Mouse (Mus musculus) heart, adult 2 months (tissue): ENCODE data around the gene Klk13. TPM values are rescaled to one million over a fixed set of nuclear protein-coding genes. Genes with fewer than 3 reads are reported as not detected.

Experiments used
- DNase-seq, 2 experiments: peaks; one replicate each; pipeline ENCODE4 v3.0.0; 2021
- H3K27ac ChIP-seq: fragments of 200-600 bp; 2 replicates; pipeline ENCODE4 v1.8.1; 2022
- H3K27me3 ChIP-seq: fragments of 200-500 bp; 2 replicates; pipeline ENCODE4 v1.6.1; 2012; ENCODE audit warnings: mild to moderate bottlenecking, low read length, inconsistent platforms, mixed read lengths; ENCODE audit not compliant: control insufficient read depth, insufficient read depth
- H3K36me3 ChIP-seq: fragments of 200-500 bp; 2 replicates; pipeline ENCODE4 v1.6.1; 2012; ENCODE audit warnings: low read length, inconsistent platforms; ENCODE audit not compliant: control insufficient read depth, insufficient read depth
- H3K4me1 ChIP-seq: fragments of 200-500 bp; 2 replicates; pipeline ENCODE4 v1.6.1; 2011; ENCODE audit warnings: low read length; ENCODE audit not compliant: control insufficient read depth, insufficient read depth
- H3K4me3 ChIP-seq: fragments of 200-600 bp; 2 replicates; pipeline ENCODE4 v1.8.1; 2022
- H3K79me2 ChIP-seq: fragments of 200-500 bp; replicated peaks from 2 replicates; pipeline ENCODE4 v1.6.1; 2012; ENCODE audit warnings: mild to moderate bottlenecking, inconsistent platforms, low read length, moderate library complexity, mixed read lengths; ENCODE audit not compliant: control insufficient read depth, insufficient read depth
- H3K9ac ChIP-seq: fragments of 200-500 bp; 2 replicates; pipeline ENCODE4 v1.6.1; 2012; ENCODE audit warnings: low read depth, mild to moderate bottlenecking, control low read depth, inconsistent platforms, low read length, mixed read lengths
- CTCF ChIP-seq: fragments of 200-600 bp; IDR thresholded peaks from 2 replicates; pipeline ENCODE4 v1.8.1; 2022; ENCODE audit warnings: antibody characterized with exemption, mild to moderate bottlenecking, moderate library complexity
- EP300 ChIP-seq: fragments of 200-500 bp; IDR thresholded peaks from 2 replicates; pipeline ENCODE4 v1.6.1; 2011; ENCODE audit warnings: low read depth, low read length, control low read depth; ENCODE audit not compliant: insufficient read depth
- POLR2A ChIP-seq: fragments of 200-500 bp; IDR thresholded peaks from 2 replicates; pipeline ENCODE4 v1.6.1; 2011; ENCODE audit warnings: mild to moderate bottlenecking, low read depth, low read length, control low read depth; ENCODE audit not compliant: insufficient read depth
- WGBS: fragments of 180-500 bp; shearing (Covaris S2); methylation state at CpG from one replicate; pipeline ENCODE4 v1.1.7; 2018; 5-methylcytosine and 5-hydroxymethylcytosine counted together
- intact Hi-C: fragments of 180-260 bp; cut with DNase I; formaldehyde crosslinking; loops from one replicate; pipeline ENCODE4 v1.15.1; 2025
- polyA plus RNA-seq: library from polyadenylated mRNA; depleted of rRNA; stranded (reverse); fragments of >200 nt; gene quantifications from 2 replicates; pipeline ENCODE4 v1.2.3, GENCODE M21; 2012; rRNA removed
- total RNA-seq, 2 experiments: library from RNA; stranded (reverse); gene quantifications; 2 replicates each; pipeline ENCODE4 v1.2.3; 2021

The Klk13 gene
- total and polyA plus RNA-seq, 3 experiments: 0.18 TPM; not detected in 2

DNA sequence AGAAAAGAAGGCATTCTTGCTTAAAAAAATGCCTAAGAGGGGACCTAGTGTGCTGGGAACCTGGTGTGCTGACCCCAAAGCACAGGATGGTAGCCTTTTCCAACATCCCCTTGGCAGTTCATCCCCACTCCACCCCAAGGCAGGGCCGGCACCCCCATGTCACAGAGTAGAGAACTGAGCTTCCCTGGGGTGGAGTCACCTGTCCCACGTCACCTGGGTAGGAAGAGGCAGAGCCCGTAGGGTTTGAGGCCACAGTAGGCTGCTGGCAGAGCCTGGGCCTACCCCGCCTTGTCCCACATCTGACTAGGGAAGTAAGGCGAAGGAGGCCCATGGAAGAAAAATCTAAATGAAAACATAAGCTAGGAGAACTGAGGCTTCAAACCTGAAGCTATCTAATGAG, 62.0 kb downstream of the Klk13 start, which contains the start of gene Klk11:
Gene Klk11 (plus strand): TSS at position 241 of the 400 bp plus-strand sequence.
- no peak within 1 kb of the TSS for H3K27ac ChIP-seq
- H3K4me3 ChIP-seq: no peak within 1 kb of the TSS
- no peak within 1 kb of the TSS for H3K9ac ChIP-seq
- WGBS: 92% methylated on average over 5 of the region's 5 CpGs
- no peak for DNase-seq
- H3K27me3 ChIP-seq: no peaks in the 10 kb centered on the region
- no peaks in the 10 kb centered on the region for H3K79me2 ChIP-seq
- H3K36me3 ChIP-seq: no peaks in the 10 kb centered on the region
- TF ChIP-seq EP300 (no peak), POLR2A (no peak), CTCF (no peak)
- H3K4me1 ChIP-seq: no peaks in the 10 kb centered on the region
- intact Hi-C loops: no loop called here

- Histone ChIP-seq H3K79me2 (no peaks in the 10 kb centered on the region), H3K27ac (no peak overlapping the region), H3K9ac (no peak overlapping the region), H3K4me1 (no peaks in the 10 kb centered on the region), H3K27me3 (no peaks in the 10 kb centered on the region), H3K36me3 (no peaks in the 10 kb centered on the region), H3K4me3 (no peak overlapping the region)
- peak in 1 of 2 experiments; percentile 1 for DNase-seq
- intact Hi-C loops: no loop called here
- TF ChIP-seq CTCF (no peak), POLR2A (no peak), EP300 (no peak)
- WGBS: 72% methylated on average over 6 of the region's 6 CpGs
Observed at GRCm38 (mm10) chr7:43774802-43775201, 62.4 kb downstream of the Klk13 start.

GRCm38 (mm10) chr7:43775311-43776057, 63.1 kb downstream of the Klk13 start:
- no peak overlapping the region for H3K27ac ChIP-seq
- intact Hi-C loops: no loop called here
- no peaks in the 10 kb centered on the region for H3K27me3 ChIP-seq
- 0 out of 2 replicates have a peak, but pooled peaks cover 2% of the 10 kb centered on the region for H3K4me1 ChIP-seq
- no peaks in the 10 kb centered on the region for H3K36me3 ChIP-seq
- H3K9ac ChIP-seq: no peak overlapping the region
- H3K4me3 ChIP-seq: no peak overlapping the region
- 60% methylated on average over 7 of the region's 7 CpGs for WGBS
- peak in 1 of 2 experiments; percentile 1 for DNase-seq
- no peaks in the 10 kb centered on the region for H3K79me2 ChIP-seq
- no peak for TF ChIP-seq EP300
- no peak for TF ChIP-seq CTCF
- TF ChIP-seq POLR2A: no peak

GRCm38 (mm10) chr7:43776506-43776905, 64.1 kb downstream of the Klk13 start:
- Histone ChIP-seq H3K4me3 (no peak overlapping the region), H3K36me3 (no peaks in the 10 kb centered on the region), H3K79me2 (no peaks in the 10 kb centered on the region), H3K27ac (no peak overlapping the region), H3K9ac (no peak overlapping the region), H3K27me3 (no peaks in the 10 kb centered on the region), H3K4me1 (0 out of 2 replicates have a peak, but pooled peaks cover 2% of the 10 kb centered on the region)
- no peak for TF ChIP-seq CTCF
- intact Hi-C loops: no loop called here
- WGBS: 85% methylated on average over 5 of the region's 5 CpGs
- peak in 1 of 2 experiments; percentile 0 for DNase-seq

Other genes with a start within 250 kb of the Klk13 start
- gene Vsig10l, start 249.4 kb upstream of the Klk13 start, total RNA-seq: 1 to 10 TPM; 1.0 to 1.1 TPM
- gene Vsig10l, start 249.4 kb upstream of the Klk13 start, polyA plus RNA-seq: 3.0 TPM in 2 replicates
- gene Iglon5, start 222.5 kb upstream of the Klk13 start, total RNA-seq: under 1 TPM; 0.14 to 0.16 TPM
- gene Iglon5, start 222.5 kb upstream of the Klk13 start, polyA plus RNA-seq: 0.56 and 0.78 TPM in 2 replicates
- gene 4931406B18Rik, start 206.6 kb upstream of the Klk13 start, total RNA-seq: not detected
- gene 4931406B18Rik, start 206.6 kb upstream of the Klk13 start, polyA plus RNA-seq: not detected in 2 replicates
- 1 to 10 TPM; 2.4 to 3.5 TPM for gene Cd33, start 168.1 kb upstream of the Klk13 start, total RNA-seq
- 7.6 and 7.9 TPM in 2 replicates for gene Cd33, start 168.1 kb upstream of the Klk13 start, polyA plus RNA-seq
- under 1 TPM; 0.86 to 0.93 TPM for gene Zfp658, start 150.3 kb upstream of the Klk13 start, total RNA-seq
- 0.70 and 1.0 TPM in 2 replicates for gene Zfp658, start 150.3 kb upstream of the Klk13 start, polyA plus RNA-seq
- 1 to 10 TPM; 3.8 to 5.9 TPM for gene Zfp719, start 133.0 kb upstream of the Klk13 start, total RNA-seq
- 1.4 and 3.3 TPM in 2 replicates for gene Zfp719, start 133.0 kb upstream of the Klk13 start, polyA plus RNA-seq
- gene Zfp819, start 105.4 kb upstream of the Klk13 start, total RNA-seq: not detected
- gene Zfp819, start 105.4 kb upstream of the Klk13 start, polyA plus RNA-seq: not detected in 2 replicates
- gene Ceacam18, start 77.9 kb upstream of the Klk13 start, total RNA-seq: not detected
- gene Ceacam18, start 77.9 kb upstream of the Klk13 start, polyA plus RNA-seq: not detected in 2 replicates
- 1 to 10 TPM; 1.6 to 1.9 TPM for gene Siglece, start 52.4 kb upstream of the Klk13 start, total RNA-seq
- gene Siglece, start 52.4 kb upstream of the Klk13 start, polyA plus RNA-seq: 1.7 and 2.1 TPM in 2 replicates
- 1 to 10 TPM; 3.1 to 3.2 TPM for gene Ctu1, start 40.6 kb upstream of the Klk13 start, total RNA-seq
- gene Ctu1, start 40.6 kb upstream of the Klk13 start, polyA plus RNA-seq: 2.5 and 3.2 TPM in 2 replicates
- gene Klk14, start 22.1 kb upstream of the Klk13 start, total RNA-seq: under 1 TPM in 1 of 2 experiments, not detected in 1; 0.30 TPM
- 0.44 and 0.45 TPM in 2 replicates for gene Klk14, start 22.1 kb upstream of the Klk13 start, polyA plus RNA-seq
- gene Klk12, start 56.3 kb downstream of the Klk13 start, total RNA-seq: not detected
- gene Klk12, start 56.3 kb downstream of the Klk13 start, polyA plus RNA-seq: not detected in 2 replicates
- gene Klk11, start 62.0 kb downstream of the Klk13 start, total RNA-seq: under 1 TPM; 0.25 to 0.44 TPM
- 0.20 and 0.78 TPM in 2 replicates for gene Klk11, start 62.0 kb downstream of the Klk13 start, polyA plus RNA-seq
- gene Klk10, start 68.5 kb downstream of the Klk13 start, total RNA-seq: under 1 TPM; 0.27 to 0.65 TPM
- gene Klk10, start 68.5 kb downstream of the Klk13 start, polyA plus RNA-seq: 0.70 and 1.8 TPM in 2 replicates
- not detected for gene Klk9, start 79.3 kb downstream of the Klk13 start, total RNA-seq
- 0.12 TPM in 2 replicates for gene Klk9, start 79.3 kb downstream of the Klk13 start, polyA plus RNA-seq
- gene Klk8, start 85.0 kb downstream of the Klk13 start, total RNA-seq: 10 to 100 TPM; 10.6 TPM
- gene Klk8, start 85.0 kb downstream of the Klk13 start, polyA plus RNA-seq: 8.5 and 9.0 TPM in 2 replicates
- not detected for gene Klk7, start 98.7 kb downstream of the Klk13 start, total RNA-seq
- gene Klk7, start 98.7 kb downstream of the Klk13 start, polyA plus RNA-seq: 0.08 TPM in 1 of 2 replicates, not detected in the other
- gene Klk6, start 111.9 kb downstream of the Klk13 start, total RNA-seq: not detected
- not detected in 2 replicates for gene Klk6, start 111.9 kb downstream of the Klk13 start, polyA plus RNA-seq
- gene Klk5, start 129.4 kb downstream of the Klk13 start, total RNA-seq: not detected
- not detected in 2 replicates for gene Klk5, start 129.4 kb downstream of the Klk13 start, polyA plus RNA-seq
- gene Klk4, start 168.6 kb downstream of the Klk13 start, total RNA-seq: not detected
- not detected in 2 replicates for gene Klk4, start 168.6 kb downstream of the Klk13 start, polyA plus RNA-seq
- gene Klk15, start 221.2 kb downstream of the Klk13 start, total RNA-seq: not detected
- not detected in 2 replicates for gene Klk15, start 221.2 kb downstream of the Klk13 start, polyA plus RNA-seq
- gene Klk1b8, start 238.1 kb downstream of the Klk13 start, total RNA-seq: not detected
- gene Klk1b8, start 238.1 kb downstream of the Klk13 start, polyA plus RNA-seq: not detected in 2 replicates